Mouse (Mus musculus) embryonic facial prominence, embryonic 11.5 days (tissue): ENCODE data around the gene Mettl8. TPM values are rescaled to one million over a fixed set of nuclear protein-coding genes. Genes with fewer than 3 reads are reported as not detected.

Source experiments
- ATAC-seq: fragments of 200-750 bp; cut with Nextera tagmentation; replicated peaks from 2 replicates; pipeline ENCODE4 v1.8.0; 2017; ENCODE audit warnings: low read depth; ENCODE audit not compliant: insufficient number of reproducible peaks, low FRiP score, low TSS enrichment
- DNase-seq: peaks from one replicate; pipeline ENCODE4 v3.0.0-alpha.2; 2015; ENCODE audit warnings: low spot score
- H3K27ac ChIP-seq: fragments of 300-500 bp; sonication (generic); replicated peaks from 2 replicates; pipeline ENCODE4 v1.5.1; 2014; ENCODE audit warnings: mild to moderate bottlenecking, low read depth, low read length, control low read depth
- H3K27me3 ChIP-seq: fragments of 300-500 bp; sonication (generic); 2 replicates; pipeline ENCODE4 v1.6.1; 2014; ENCODE audit warnings: mild to moderate bottlenecking, low read length, moderate library complexity, mixed read lengths; ENCODE audit not compliant: control insufficient read depth, insufficient read depth
- H3K36me3 ChIP-seq: fragments of 300-500 bp; sonication (generic); replicated peaks from 2 replicates; pipeline ENCODE4 v1.6.1; 2014; ENCODE audit warnings: low read depth, mild to moderate bottlenecking, low read length, moderate library complexity, mixed read lengths; ENCODE audit not compliant: control insufficient read depth, insufficient read depth
- H3K4me1 ChIP-seq: fragments of 300-500 bp; sonication (generic); 2 replicates; pipeline ENCODE4 v1.6.1; 2014; ENCODE audit warnings: low read length, mixed read lengths; ENCODE audit not compliant: control insufficient read depth, insufficient read depth
- H3K4me2 ChIP-seq: fragments of 300-500 bp; sonication (generic); 2 replicates; pipeline ENCODE4 v1.6.1; 2014; ENCODE audit warnings: low read depth, mild to moderate bottlenecking, control low read depth, low read length, moderate library complexity
- H3K4me3 ChIP-seq: fragments of 300-500 bp; sonication (generic); 2 replicates; pipeline ENCODE4 v1.5.1; 2014; ENCODE audit warnings: low read depth, low read length, control low read depth
- H3K9ac ChIP-seq: fragments of 300-500 bp; sonication (generic); replicated peaks from 2 replicates; pipeline ENCODE4 v1.6.1; 2014; ENCODE audit warnings: mild to moderate bottlenecking, control low read depth, low read length
- H3K9me3 ChIP-seq: fragments of 300-500 bp; sonication (generic); replicated peaks from 2 replicates; pipeline ENCODE4 v1.6.1; 2016; ENCODE audit warnings: mild to moderate bottlenecking, low read length, inconsistent platforms, mixed read lengths; ENCODE audit not compliant: control insufficient read depth
- WGBS: fragments of 180-500 bp; shearing (Covaris S2); extraction: QIAGEN DNeasy Blood & Tissue Kit; methylation state at CpG from one replicate; pipeline ENCODE4 v1.1.7; 2014; 5-methylcytosine and 5-hydroxymethylcytosine counted together
- polyA plus RNA-seq: library from polyadenylated mRNA; unstranded; fragments of >200 nt; fragmentation: Nextera tagmentation; extraction: Ambion mirVana; gene quantifications from 2 replicates; pipeline ENCODE4 v1.2.1, GENCODE M21; 2014

Mettl8 gene
- polyA plus RNA-seq, 1 experiment from 2014 or later: 21.9 TPM

DNA sequence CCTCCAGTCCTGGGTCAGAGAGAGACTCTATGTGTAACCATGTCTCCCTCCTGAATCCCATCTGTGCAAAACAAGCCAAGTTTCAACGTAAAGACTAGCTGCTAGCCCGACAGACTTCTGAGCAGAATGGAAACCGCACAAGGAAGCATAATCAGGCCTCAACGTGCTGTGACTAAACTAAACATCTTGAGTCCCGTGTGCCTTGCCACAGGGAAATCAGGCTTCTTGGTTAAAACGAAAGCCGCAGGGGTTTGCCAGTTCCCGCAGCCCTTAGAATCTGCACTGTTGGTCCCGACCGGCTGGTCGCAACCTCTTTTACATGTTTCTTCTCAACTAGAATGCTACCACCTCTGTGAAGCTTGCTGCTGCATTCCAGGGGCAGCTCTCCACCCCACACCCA lies 125.7 kb downstream of the Mettl8 start:
- Histone ChIP-seq H3K27ac (no peak overlapping the region), H3K4me2 (no peak overlapping the region), H3K27me3 (no peaks in the 10 kb centered on the region), H3K4me3 (no peak overlapping the region), H3K9me3 (no peaks in the 10 kb centered on the region), H3K36me3 (no peaks in the 10 kb centered on the region), H3K4me1 (no peaks in the 10 kb centered on the region), H3K9ac (no peak overlapping the region)
- no peak for DNase-seq
- 78% methylated on average over 11 of the region's 11 CpGs for WGBS
- ATAC-seq: no peak

DNA sequence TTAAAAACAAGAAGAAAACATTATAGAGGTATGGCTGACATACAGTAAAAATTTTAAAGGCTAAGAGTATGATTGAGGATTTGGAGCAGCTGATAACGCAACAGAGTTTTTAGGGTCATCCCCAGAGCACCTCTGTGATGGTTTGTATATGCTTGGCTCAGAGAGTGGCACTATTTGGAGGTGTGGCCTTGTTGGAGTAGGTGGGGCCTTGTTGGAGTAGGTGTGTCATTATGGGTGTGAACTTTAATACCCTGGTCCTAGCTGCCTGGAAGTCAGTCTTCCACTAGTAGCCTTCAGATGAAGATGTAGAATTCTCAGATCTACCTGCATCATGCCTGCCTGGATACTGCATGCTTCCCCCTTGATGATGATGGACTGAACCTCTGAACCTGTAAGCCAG lies 131.3 kb downstream of the Mettl8 start:
- Histone ChIP-seq H3K4me2 (no peak overlapping the region), H3K4me1 (no peaks in the 10 kb centered on the region), H3K27ac (no peak overlapping the region), H3K9ac (no peak overlapping the region), H3K27me3 (no peaks in the 10 kb centered on the region), H3K9me3 (no peaks in the 10 kb centered on the region), H3K4me3 (no peak overlapping the region), H3K36me3 (no peaks in the 10 kb centered on the region)
- ATAC-seq: no peak
- no peak for DNase-seq
- 91% methylated on average over 1 of the region's 1 CpGs for WGBS

- DNase-seq (no peak), ATAC-seq (no peak)
- Histone ChIP-seq H3K9ac (no peak overlapping the region), H3K27ac (no peak overlapping the region), H3K27me3 (no peaks in the 10 kb centered on the region), H3K36me3 (no peaks in the 10 kb centered on the region), H3K4me1 (no peaks in the 10 kb centered on the region), H3K9me3 (no peaks in the 10 kb centered on the region), H3K4me3 (no peak overlapping the region), H3K4me2 (no peak overlapping the region)
- WGBS: 78% methylated on average over 6 of the region's 6 CpGs
Observed at GRCm38 (mm10) chr2:70922814-70923213, 132.6 kb downstream of the Mettl8 start.

GRCm38 (mm10) chr2:70920937-70921596 lies 134.3 kb downstream of the Mettl8 start:
- Histone ChIP-seq H3K9me3 (no peaks in the 10 kb centered on the region), H3K4me2 (no peak overlapping the region), H3K27ac (no peak overlapping the region), H3K4me1 (no peaks in the 10 kb centered on the region), H3K27me3 (no peaks in the 10 kb centered on the region), H3K9ac (no peak overlapping the region), H3K4me3 (no peak overlapping the region), H3K36me3 (no peaks in the 10 kb centered on the region)
- 50% methylated on average over 8 of the region's 8 CpGs for WGBS
- ATAC-seq (no peak), DNase-seq (no peak)

DNA sequence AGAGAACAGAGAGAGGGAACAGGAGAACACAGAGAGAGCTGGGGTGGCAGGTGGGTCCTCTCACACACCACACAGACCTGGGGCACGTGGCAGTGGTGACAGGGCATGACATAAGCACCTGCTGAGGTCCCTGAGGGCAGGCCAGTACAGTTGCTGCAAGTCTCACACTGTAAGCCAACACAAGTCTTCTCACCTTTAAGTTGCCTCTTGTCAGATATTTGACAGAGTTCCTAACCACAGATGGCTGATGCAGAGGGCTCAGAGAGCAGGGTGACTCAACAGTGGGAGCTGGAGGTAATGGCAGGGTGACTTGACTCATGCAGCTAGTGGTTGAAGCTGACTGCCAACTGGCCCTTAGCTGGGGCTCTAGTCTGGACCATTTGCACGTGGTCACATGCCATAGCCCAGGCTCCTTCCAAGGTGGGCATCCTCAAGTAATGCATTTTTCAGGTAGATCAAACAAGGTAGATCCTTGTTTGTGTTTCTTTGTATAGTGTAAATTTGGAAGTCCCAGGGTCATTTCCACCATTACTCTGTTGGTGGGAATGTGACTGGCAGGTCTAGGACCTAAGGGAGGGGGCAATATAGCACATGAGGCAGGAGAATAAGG lies 135.4 kb downstream of the Mettl8 start:
- Histone ChIP-seq H3K27ac (no peak overlapping the region), H3K4me2 (no peak overlapping the region), H3K4me1 (no peaks in the 10 kb centered on the region), H3K9ac (no peak overlapping the region), H3K9me3 (no peaks in the 10 kb centered on the region), H3K27me3 (no peaks in the 10 kb centered on the region), H3K4me3 (no peak overlapping the region), H3K36me3 (no peaks in the 10 kb centered on the region)
- ATAC-seq (no peak), DNase-seq (no peak)
- WGBS: 74% methylated on average over 2 of the region's 2 CpGs

DNA sequence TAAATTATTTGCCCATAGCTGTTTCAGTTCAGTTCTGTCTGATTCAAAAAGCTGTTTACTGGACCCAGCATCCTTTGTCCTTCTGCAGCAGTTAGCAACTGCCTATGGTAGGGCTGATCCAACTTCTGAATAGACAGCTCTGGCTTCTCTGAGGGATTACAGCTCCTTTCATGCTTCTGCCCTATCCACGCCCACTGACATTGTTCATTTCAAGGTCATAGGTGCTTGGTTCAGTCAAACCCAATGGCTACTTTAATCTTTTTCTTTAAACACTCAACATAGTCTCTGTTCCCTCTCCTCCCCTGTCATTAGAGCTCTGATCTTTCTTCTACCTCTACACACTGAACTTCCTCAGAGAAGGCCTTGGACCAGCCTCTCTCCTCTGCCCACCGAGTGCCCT lies 136.9 kb downstream of the Mettl8 start:
- no peaks in the 10 kb centered on the region for H3K4me1 ChIP-seq
- no peak overlapping the region for H3K27ac ChIP-seq
- no peaks in the 10 kb centered on the region for H3K9me3 ChIP-seq
- no peak overlapping the region for H3K4me2 ChIP-seq
- H3K27me3 ChIP-seq: no peaks in the 10 kb centered on the region
- H3K9ac ChIP-seq: no peak overlapping the region
- H3K36me3 ChIP-seq: no peaks in the 10 kb centered on the region
- no peak for ATAC-seq
- no peak for DNase-seq
- WGBS: 75% methylated on average over 2 of the region's 2 CpGs
- no peak overlapping the region for H3K4me3 ChIP-seq

Other genes with a start within 250 kb of the Mettl8 start
- gene Tlk1, start 229.9 kb downstream of the Mettl8 start, polyA plus RNA-seq: 46.4 and 46.8 TPM in 2 replicates
- gene Dcaf17, start 255 bp downstream of the Mettl8 start, polyA plus RNA-seq: 29.0 and 31.1 TPM in 2 replicates
- gene Cybrd1, start 62.3 kb upstream of the Mettl8 start, polyA plus RNA-seq: 0.42 and 0.71 TPM in 2 replicates
- 157 and 167 TPM in 2 replicates for gene Dync1i2, start 156.1 kb upstream of the Mettl8 start, polyA plus RNA-seq